Mouse (Mus musculus): ENCODE measurements around the gene Sez6. TPM values are rescaled to one million over a fixed set of nuclear protein-coding genes. Genes with fewer than 3 reads are reported as not detected.
A peak's percentile ranks its signal among the peaks of the same experiment; 100 is the strongest.

Sez6 gene
- total RNA-seq, 2 experiments from 2014 or later, result 0.25 TPM; not detected in 1

DNA sequence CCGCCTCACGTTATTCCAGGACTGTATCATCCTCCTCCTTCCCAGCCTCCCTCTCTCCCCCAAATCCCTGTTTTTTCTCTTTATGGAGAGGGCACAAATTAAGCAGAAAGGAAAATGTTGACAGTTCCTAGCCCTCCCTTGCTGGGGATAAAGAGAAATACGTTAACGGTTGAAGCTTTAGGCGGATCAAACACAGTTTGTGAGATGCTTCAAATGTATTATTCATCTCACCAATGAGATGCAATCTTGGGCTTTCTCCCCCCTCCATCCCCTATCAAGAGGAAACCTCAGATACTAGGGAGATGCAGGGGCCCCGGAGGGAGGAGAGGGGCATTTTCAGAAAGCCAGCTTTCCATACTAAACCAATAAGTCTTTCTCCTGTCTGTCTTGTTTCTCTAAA is 20.8 kb upstream of the Sez6 start:
- H3K27ac ChIP-seq, result no peak overlapping the region
- TF ChIP-seq CTCF (IDR thresholded peaks at IDR 0.05), result no peak
- intact Hi-C loops (cut with DNase I), result no loop called here
- H3K4me3 ChIP-seq, result no peak overlapping the region
- no peak for DNase-seq

DNA sequence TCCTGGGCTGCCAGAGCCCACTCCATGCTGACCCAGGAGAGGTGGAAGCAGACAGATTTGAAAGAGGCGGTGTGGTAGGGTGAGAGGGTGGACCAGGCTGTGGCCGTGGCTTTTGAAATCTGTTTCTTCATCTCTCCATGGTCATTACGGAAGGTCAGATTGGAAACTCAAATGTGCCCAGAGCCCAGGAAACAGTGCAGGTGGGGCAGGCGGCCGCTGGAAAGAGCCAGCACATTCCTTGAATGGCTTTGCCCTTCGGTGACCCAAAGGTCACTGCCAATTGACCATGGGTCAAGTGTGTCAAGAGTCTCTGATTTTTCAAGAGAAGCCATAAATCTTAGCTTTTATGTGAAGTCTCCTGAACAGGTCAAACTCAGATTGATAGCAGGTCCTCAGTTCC is 17.1 kb upstream of the Sez6 start:
- no peak for DNase-seq
- no peak for TF ChIP-seq CTCF (IDR thresholded peaks at IDR 0.05)
- Histone ChIP-seq H3K4me3 (no peak overlapping the region), H3K27ac (no peak overlapping the region)
- intact Hi-C loops (cut with DNase I), result no loop called here

DNA sequence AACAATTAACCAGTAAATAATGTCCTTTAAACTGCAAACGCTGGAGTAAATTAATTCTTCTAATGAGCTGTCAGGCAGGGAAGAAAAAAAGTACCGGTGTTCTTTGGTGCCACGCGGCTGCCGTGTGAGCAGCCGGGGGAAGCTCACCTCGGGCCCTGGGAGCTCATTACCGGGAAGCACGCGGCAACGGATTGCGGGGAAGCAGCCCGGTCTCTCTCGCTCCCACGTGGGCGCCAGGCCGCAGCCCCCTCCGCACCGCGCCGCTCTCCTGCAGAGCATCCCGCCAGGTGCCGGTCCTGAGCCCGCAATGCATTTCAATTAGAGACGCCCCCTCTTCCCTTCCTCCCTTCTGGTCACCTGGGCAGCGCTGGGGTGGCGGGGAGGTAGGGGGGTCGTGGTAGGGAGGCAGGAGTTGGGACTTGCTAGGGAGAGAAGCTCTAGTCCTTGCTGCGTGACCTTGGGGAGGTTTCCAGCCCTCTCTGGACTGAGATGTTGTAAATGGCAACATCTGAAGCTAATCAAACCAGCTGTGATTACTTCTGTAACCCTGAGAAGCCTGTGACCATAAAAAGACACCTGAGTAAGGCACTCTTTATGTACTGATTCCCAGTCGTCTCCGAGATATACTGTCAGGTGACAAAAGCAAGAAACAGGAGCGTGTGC is 15.9 kb upstream of the Sez6 start:
- Histone ChIP-seq H3K4me3 (no peak overlapping the region), H3K27ac (no peak overlapping the region)
- intact Hi-C loops (cut with DNase I), result no loop called here
- DNase-seq, result no peak
- no peak for TF ChIP-seq CTCF (IDR thresholded peaks at IDR 0.05)

- intact Hi-C loops (cut with DNase I), result no loop called here
- Histone ChIP-seq H3K27ac (no peak overlapping the region; the same call in 1 of the 2 replicates), H3K4me3 (no peak overlapping the region)
- TF ChIP-seq CTCF (IDR thresholded peaks at IDR 0.05), result no peak
- no peak for DNase-seq
Measured at GRCm38 (mm10) chr11:77916741-77917140, 13.9 kb upstream of the Sez6 start.

DNA sequence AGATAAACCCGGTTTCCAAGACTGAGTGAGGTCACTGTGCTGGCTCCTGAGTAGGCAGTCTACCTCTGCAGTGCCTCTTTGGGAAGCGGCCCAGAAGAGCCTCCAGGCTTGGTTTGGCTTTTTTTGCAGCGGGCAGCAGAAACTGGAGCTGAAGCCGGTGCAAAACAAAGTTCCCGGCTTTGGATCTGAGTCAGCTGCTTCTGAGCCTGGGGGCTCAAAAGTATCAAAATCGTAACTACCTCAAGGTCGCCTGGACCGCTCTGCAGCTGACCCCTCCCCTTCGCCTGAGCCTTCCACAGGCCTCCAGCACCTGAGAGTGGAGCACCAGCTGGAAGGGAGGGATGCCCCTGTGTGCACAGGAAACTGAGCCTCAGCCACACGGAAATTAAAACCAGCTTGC is 13.4 kb upstream of the Sez6 start:
- peak; percentile 64 for DNase-seq
- H3K4me3 ChIP-seq, result peak overlapping the region; percentile 46; the same call in 1 of the 2 replicates
- no peak for TF ChIP-seq CTCF (IDR thresholded peaks at IDR 0.05)
- H3K27ac ChIP-seq, result peak overlapping the region; percentile 31; the same call in 1 of the 2 replicates
- intact Hi-C loops (cut with DNase I), result no loop called here

GRCm38 (mm10) chr11:77923285-77923684 is 7.3 kb upstream of the Sez6 start:
- no peak overlapping the region for H3K4me3 ChIP-seq
- no peak overlapping the region for H3K27ac ChIP-seq
- intact Hi-C loops (cut with DNase I), result no loop called here
- DNase-seq, result no peak
- TF ChIP-seq CTCF (IDR thresholded peaks at IDR 0.05), result no peak

DNA sequence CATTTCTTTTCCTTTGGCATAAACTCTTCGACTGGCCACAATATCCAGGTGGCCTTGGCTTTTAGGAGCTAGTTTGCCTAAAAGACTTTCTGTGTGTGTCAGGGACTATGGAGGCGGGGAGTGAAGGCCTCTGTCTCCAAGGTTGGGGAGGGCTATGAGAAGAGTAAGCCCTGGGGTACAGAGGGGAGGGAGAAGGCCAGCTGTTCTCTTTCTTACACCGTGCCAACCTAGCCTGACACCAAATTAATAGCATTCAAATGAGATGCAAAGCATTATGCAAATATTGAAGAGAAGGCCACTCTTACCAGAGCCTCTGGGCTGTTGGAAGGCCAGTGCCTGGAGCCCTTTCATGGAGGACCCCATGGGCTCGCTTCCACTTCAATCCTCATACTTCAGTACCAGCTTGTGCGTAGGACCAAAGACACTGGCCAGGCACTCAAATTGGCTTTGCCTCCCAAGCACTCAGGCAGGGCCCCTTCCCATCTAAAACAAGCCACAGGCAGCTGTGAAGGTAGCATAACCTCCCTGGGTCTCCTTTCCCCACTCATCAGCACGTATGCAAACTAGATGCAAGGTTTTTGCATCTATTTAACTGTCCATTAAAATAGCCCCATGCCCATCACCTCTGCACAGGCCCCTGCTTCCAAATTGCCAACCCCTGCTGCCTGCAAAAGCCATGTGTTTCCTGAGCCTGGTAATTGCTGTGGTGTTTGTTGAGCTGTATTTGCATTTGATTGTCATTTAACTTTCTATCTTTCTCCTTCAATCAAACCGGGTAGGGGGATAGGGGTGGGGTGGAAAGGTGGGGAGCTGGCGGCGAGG is 4.6 kb upstream of the Sez6 start:
- intact Hi-C loops (cut with DNase I), result no loop called here
- DNase-seq, result no peak
- TF ChIP-seq CTCF (IDR thresholded peaks at IDR 0.05), result no peak
- Histone ChIP-seq H3K27ac (no peak overlapping the region), H3K4me3 (no peak overlapping the region)

DNA sequence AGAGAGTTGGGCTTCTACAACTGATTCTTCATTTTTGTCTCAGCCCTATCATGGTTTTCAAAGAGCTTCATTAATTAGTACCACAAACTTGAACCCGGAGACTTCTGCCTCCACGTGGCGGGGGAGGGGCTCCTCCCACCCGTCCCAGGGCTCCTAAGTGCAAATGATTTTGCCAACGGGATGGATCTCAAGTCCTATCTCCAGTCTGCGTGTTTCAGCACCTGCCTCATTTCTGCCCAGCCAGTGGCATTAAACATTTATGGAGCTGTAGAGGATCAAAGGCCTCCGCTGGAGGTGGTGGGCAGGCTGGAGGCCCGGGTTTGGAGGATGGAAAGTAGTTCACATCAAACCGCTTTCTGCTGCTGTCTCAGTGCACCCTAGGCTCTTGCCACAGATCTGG is 3.9 kb upstream of the Sez6 start:
- no peak for DNase-seq
- intact Hi-C loops (cut with DNase I), result no loop called here
- TF ChIP-seq CTCF (IDR thresholded peaks at IDR 0.05), result no peak
- no peak overlapping the region for H3K27ac ChIP-seq
- no peak overlapping the region for H3K4me3 ChIP-seq

- H3K27ac ChIP-seq, result no peak overlapping the region
- no peak overlapping the region for H3K4me3 ChIP-seq
- intact Hi-C loops (cut with DNase I), result no loop called here
Measured at GRCm38 (mm10) chr11:77927837-77928236, 2.8 kb upstream of the Sez6 start.

GRCm38 (mm10) chr11:77931541-77932433 is 1.2 kb downstream of the Sez6 start:
- TF ChIP-seq CTCF (IDR thresholded peaks at IDR 0.05), result no peak
- no peak overlapping the region for H3K27ac ChIP-seq
- peak overlapping the region; percentile 61 for H3K4me3 ChIP-seq
- intact Hi-C loops (cut with DNase I), result no loop called here
- no peak for DNase-seq

More at GRCm38 (mm10) chr11:77927837-77928236, 2.8 kb upstream of the Sez6 start:
- no peak for DNase-seq
- no peak for TF ChIP-seq CTCF (IDR thresholded peaks at IDR 0.05)

- Histone ChIP-seq H3K4me3 (no peak overlapping the region), H3K27ac (no peak overlapping the region)
- intact Hi-C loops (cut with DNase I), result no loop called here
- no peak for DNase-seq
- no peak for TF ChIP-seq CTCF (IDR thresholded peaks at IDR 0.05)
Measured at GRCm38 (mm10) chr11:77932576-77932975, 2.0 kb downstream of the Sez6 start.

DNA sequence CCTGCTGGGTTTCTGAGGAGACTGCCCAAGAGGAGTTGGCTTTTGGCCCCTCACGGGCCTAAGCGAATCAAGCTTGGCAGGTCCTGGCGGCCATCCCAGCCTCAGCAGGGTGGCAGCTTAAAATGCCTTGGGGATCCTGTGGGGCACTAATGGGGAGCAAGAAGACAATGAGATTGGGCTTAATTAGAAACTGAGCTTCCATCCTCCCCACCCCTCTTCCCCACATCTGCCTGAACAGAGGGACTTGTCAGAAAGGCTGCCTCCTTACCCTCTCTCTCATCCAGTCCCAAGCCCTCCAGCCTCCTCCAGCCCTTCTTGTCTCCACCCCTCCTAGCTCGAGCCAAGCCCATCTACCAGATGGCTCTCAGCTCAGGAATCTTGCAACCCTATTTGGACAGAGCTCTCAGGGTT is 3.5 kb downstream of the Sez6 start:
- no peak for DNase-seq
- intact Hi-C loops (cut with DNase I), result no loop called here
- no peak for TF ChIP-seq CTCF (IDR thresholded peaks at IDR 0.05)
- Histone ChIP-seq H3K27ac (no peak overlapping the region), H3K4me3 (no peak overlapping the region)
